Comparison of ENCODE assay signal across 9 mouse cellular contexts in the genomic region with DNA sequence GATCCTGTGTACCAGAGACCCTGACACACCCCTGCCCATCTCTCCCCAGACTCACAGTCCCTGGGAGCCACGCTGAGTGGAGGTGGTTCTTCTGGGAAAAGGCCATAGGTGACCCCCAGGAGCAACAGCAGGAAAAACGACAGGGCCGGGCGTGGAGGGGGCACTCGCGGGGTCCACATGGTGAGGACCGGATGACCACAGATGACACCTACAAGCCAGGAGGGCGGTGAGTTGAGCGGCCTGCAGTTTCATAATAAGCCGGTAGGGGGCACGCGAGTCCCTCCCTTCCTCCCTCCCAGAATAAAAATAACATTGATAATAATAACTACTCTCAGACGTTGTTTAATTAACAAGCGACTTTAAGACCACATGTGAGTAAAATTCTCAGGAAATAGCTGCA. TPM values are rescaled to one million over a fixed set of nuclear protein-coding genes. Genes with fewer than 3 reads are reported as not detected.
DNase-seq lines count a peak whose midpoint lies in the region; ATAC-seq and TF ChIP-seq lines count a peak whose summit lies in the region.
"Had no signal": no experiment of that assay in that cellular context is flagged by ENCODE, and none has a peak within 500 bp of the region (broad histone marks: within the 10 kb centered on the region; RNA-seq: fewer than 3 reads in every experiment).

No protein-coding gene starts in this region.

- no peak for ATAC-seq in liver, embryonic 14.5 days (ENCODE audit: insufficient read depth)

- peak; percentile 99; the same call in 1 of the 2 replicates for TF ChIP-seq CTCF in layer of hippocampus, adult 2 months (conservative IDR thresholded peaks at IDR 0.05)
- TF ChIP-seq CTCF in liver, embryonic 14.5 days (IDR thresholded peaks at IDR 0.05; ENCODE audit: low read depth): peak; percentile 93

- DNase-seq in layer of hippocampus, adult 2 months (ENCODE audit: low spot score in 2 of 2): peak in 1 of 2 experiments; percentile 66
- no peak for DNase-seq in layer of hippocampus, postnatal 36 days
- DNase-seq in Muller cell, postnatal 12 days (ENCODE audit: inconsistent ontology term): peak; percentile 38
- peak; percentile 56 to 77 for DNase-seq in cerebellum, postnatal 4 days (ENCODE audit: low spot score in 2 of 2)
- peak; percentile 83 for DNase-seq in heart, postnatal 4 days
- DNase-seq in liver, embryonic 14.5 days (ENCODE audit: low read depth in 3 of 3, low spot score in 3 of 3): peak in 2 of 3 experiments; percentile 30 to 47
- DNase-seq in natural killer cell, adult 2 months (ENCODE audit: low spot score in 2 of 2): peak; percentile 78 to 82
- DNase-seq in right cerebral cortex, postnatal 25 days: no peak

- no peaks in the 10 kb centered on the region for H3K27me3 ChIP-seq in liver, embryonic 14.5 days (ENCODE audit: control insufficient read depth, insufficient read depth, low read length)

- H3K9ac ChIP-seq in liver, embryonic 14.5 days (replicated peaks): no peak overlapping the region
- H3K9ac ChIP-seq: embryonic facial prominence, embryonic 15.5 days had no signal

- WGBS in liver, embryonic 14.5 days (ENCODE audit: insufficient replicate concordance): 4% methylated on average over 14 of the region's 14 CpGs

- H3K27ac ChIP-seq in layer of hippocampus, adult 2 months: no peak overlapping the region
- H3K27ac ChIP-seq in liver, embryonic 14.5 days: no peak overlapping the region

- no peak overlapping the region for H3K4me3 ChIP-seq in layer of hippocampus, adult 2 months
- H3K4me3 ChIP-seq in liver, embryonic 14.5 days (ENCODE audit: insufficient read depth in 1 of 2, low read depth in 2 of 2, low read length in 2 of 2): no peak overlapping the region
- H3K4me3 ChIP-seq: embryonic facial prominence, embryonic 15.5 days had no signal

- H3K4me1 ChIP-seq in liver, embryonic 14.5 days (replicated peaks; ENCODE audit: control insufficient read depth in 2 of 2, insufficient read depth in 2 of 2, low read length in 1 of 2): peaks cover 4 to 12% of the 10 kb centered on the region in 2 experiments; a peak in 3 of 4 replicates

- H3K36me3 ChIP-seq in liver, embryonic 14.5 days (replicated peaks; ENCODE audit: control insufficient read depth, insufficient read depth, low read depth): no peaks in the 10 kb centered on the region

- H3K4me2 ChIP-seq in liver, embryonic 14.5 days (ENCODE audit: low read depth): peak overlapping the region; percentile 78; the same call in 1 of the 2 replicates
- H3K4me2 ChIP-seq: embryonic facial prominence, embryonic 15.5 days had no signal

- no peak for TF ChIP-seq EP300 in liver, embryonic 14.5 days (IDR thresholded peaks at IDR 0.05; ENCODE audit: low read depth)

- no peaks in the 10 kb centered on the region for H3K9me3 ChIP-seq in liver, embryonic 14.5 days (ENCODE audit: control insufficient read depth, low read length)
- H3K9me3 ChIP-seq: embryonic facial prominence, embryonic 15.5 days had no signal

RNA-seq across cellular contexts. Expression of a gene that starts 7.5 kb away (rescaled TPM):
- total RNA-seq in layer of hippocampus, adult 2 months (2021): 100 to 1,000 TPM; 125 to 133 TPM
- total RNA-seq in layer of hippocampus, postnatal 36 days (2021): 100 to 1,000 TPM; 129 to 138 TPM
- total RNA-seq in heart, postnatal 4 days (2021): 1 to 10 TPM; 6.3 to 7.2 TPM
- 0.92 and 1.1 TPM in 2 replicates for polyA plus RNA-seq in liver, embryonic 14.5 days (2012; rRNA removed)
- polyA plus RNA-seq in liver, embryonic 14.5 days (2014; fragmentation: Nextera tagmentation; extraction: Ambion mirVana): 0.43 and 0.71 TPM in 2 replicates

RNA-seq across cellular contexts. Expression of a gene that starts 10.9 kb away (rescaled TPM):
- total RNA-seq in layer of hippocampus, adult 2 months (2021): 1 to 10 TPM in 1 of 2 experiments, under 1 TPM in 1; 0.77 to 1.6 TPM
- 1 to 10 TPM in 1 of 2 experiments, under 1 TPM in 1; 0.40 to 1.7 TPM for total RNA-seq in layer of hippocampus, postnatal 36 days (2021)
- 1 to 10 TPM; 5.2 TPM for total RNA-seq in heart, postnatal 4 days (2021)
- polyA plus RNA-seq in liver, embryonic 14.5 days (2012; rRNA removed): 0.09 and 0.10 TPM in 2 replicates
- polyA plus RNA-seq in liver, embryonic 14.5 days (2014; fragmentation: Nextera tagmentation; extraction: Ambion mirVana): 0.29 and 0.67 TPM in 2 replicates

RNA-seq across cellular contexts. Expression of a gene that starts 15.3 kb away (rescaled TPM):
- total RNA-seq in layer of hippocampus, adult 2 months (2021): under 1 TPM; 0.54 to 0.76 TPM
- under 1 TPM; 0.40 to 0.63 TPM for total RNA-seq in layer of hippocampus, postnatal 36 days (2021)
- total RNA-seq in heart, postnatal 4 days (2021): 10 to 100 TPM; 61.6 to 67.6 TPM
- polyA plus RNA-seq in liver, embryonic 14.5 days (2012; rRNA removed): 0.11 and 0.29 TPM in 2 replicates
- polyA plus RNA-seq in liver, embryonic 14.5 days (2014; fragmentation: Nextera tagmentation; extraction: Ambion mirVana): 0.34 and 0.35 TPM in 2 replicates

RNA-seq across cellular contexts. Expression of a gene that starts 23.1 kb away (rescaled TPM):
- 10 to 100 TPM in 1 of 2 experiments, 1 to 10 TPM in 1; 7.5 to 10.1 TPM for total RNA-seq in layer of hippocampus, adult 2 months (2021)
- 1 to 10 TPM; 1.4 to 6.8 TPM for total RNA-seq in layer of hippocampus, postnatal 36 days (2021)
- total RNA-seq in heart, postnatal 4 days (2021): 10 to 100 TPM; 71.5 to 79.8 TPM
- polyA plus RNA-seq in liver, embryonic 14.5 days (2012; rRNA removed): 0.01 TPM in 2 replicates
- polyA plus RNA-seq in liver, embryonic 14.5 days (2014; fragmentation: Nextera tagmentation; extraction: Ambion mirVana): 0.03 TPM in 1 of 2 replicates, not detected in the other

RNA-seq across cellular contexts. Expression of a gene that starts 29.6 kb away (rescaled TPM):
- total RNA-seq in layer of hippocampus, adult 2 months (2021): 1 to 10 TPM; 5.4 to 7.0 TPM
- 1 to 10 TPM; 5.3 to 7.3 TPM for total RNA-seq in layer of hippocampus, postnatal 36 days (2021)
- 1 to 10 TPM; 5.9 to 6.0 TPM for total RNA-seq in heart, postnatal 4 days (2021)
- polyA plus RNA-seq in liver, embryonic 14.5 days (2012; rRNA removed): 1.5 and 1.8 TPM in 2 replicates
- polyA plus RNA-seq in liver, embryonic 14.5 days (2014; fragmentation: Nextera tagmentation; extraction: Ambion mirVana): 2.4 and 2.7 TPM in 2 replicates

Comparison
In these comparisons a context has a peak if more than half of its experiments do, and no peak if none do; other contexts are left out.
1. DNase-seq: peak in Muller cell, postnatal 12 days (single experiment), cerebellum, postnatal 4 days (2 of 2), heart, postnatal 4 days (single experiment), liver, embryonic 14.5 days (2 of 3) and natural killer cell, adult 2 months (2 of 2); none in layer of hippocampus, postnatal 36 days (0 of 2) and right cerebral cortex, postnatal 25 days (single experiment).
2. RNA of a gene that starts 7.5 kb away (total RNA-seq): 129 to 138 TPM in layer of hippocampus, postnatal 36 days and 125 to 133 TPM in layer of hippocampus, adult 2 months; 6.3 to 7.2 TPM in heart, postnatal 4 days; every median in the first group is over 10 times any median in the second.
3. RNA of a gene that starts 15.3 kb away (total RNA-seq): 61.6 to 67.6 TPM in heart, postnatal 4 days; 0.54 to 0.76 TPM in layer of hippocampus, adult 2 months and 0.40 to 0.63 TPM in layer of hippocampus, postnatal 36 days; every median in the first group is over 10 times any median in the second.